8 mouse cellular contexts compared by ENCODE assay signal in genomic region chr10:56114951-56115635, GRCm38 (mm10). TPM values are rescaled to one million over a fixed set of nuclear protein-coding genes. Genes with fewer than 3 reads are reported as not detected.
A peak's percentile ranks its signal among the peaks of the same experiment; 100 is the strongest.
DNase-seq lines count a peak whose midpoint lies in the region; ATAC-seq lines count a peak whose summit lies in the region.

No protein-coding gene starts in this region.

- peak; percentile 94 for ATAC-seq in hindbrain, embryonic 14.5 days (ENCODE audit: low FRiP score)

- H3K36me3 ChIP-seq in hindbrain, embryonic 14.5 days (replicated peaks; ENCODE audit: control insufficient read depth, insufficient read depth): no peaks in the 10 kb centered on the region

- H3K27me3 ChIP-seq in hindbrain, embryonic 14.5 days (ENCODE audit: control insufficient read depth, insufficient read depth, low read length): no peaks in the 10 kb centered on the region

- under 1% methylated on average over 41 of the region's 50 CpGs for WGBS in hindbrain, embryonic 14.5 days

- H3K9me3 ChIP-seq in hindbrain, embryonic 14.5 days (ENCODE audit: control insufficient read depth, low read length): no peaks in the 10 kb centered on the region

- peak overlapping the region; percentile 80 for H3K9ac ChIP-seq in hindbrain, embryonic 14.5 days

- DNase-seq in Muller cell, postnatal 12 days (ENCODE audit: inconsistent ontology term): peak; percentile 90
- DNase-seq in cerebellum, postnatal 25 days: peak; percentile 83 to 85
- DNase-seq in frontal cortex, postnatal 36 days (ENCODE audit: low spot score in 2 of 2): peak; percentile 81 to 83
- peak; percentile 70 for DNase-seq in hindbrain, embryonic 14.5 days (ENCODE audit: low spot score)
- peak; percentile 60 to 77 for DNase-seq in layer of hippocampus, postnatal 25 days (ENCODE audit: extremely low spot score in 1 of 2, low spot score in 1 of 2)
- DNase-seq in lung, postnatal 10 days: peak; percentile 62
- peak; percentile 46 for DNase-seq in ovary, postnatal 10 days (ENCODE audit: low spot score)
- peak; percentile 74 for DNase-seq in thymus, postnatal 0 days (ENCODE audit: low spot score)

- H3K4me1 ChIP-seq in hindbrain, embryonic 14.5 days (replicated peaks; ENCODE audit: control insufficient read depth, insufficient read depth, low read length): peaks cover 9% of the 10 kb centered on the region; the same call in 1 of the 2 replicates

- peak overlapping the region; percentile 94 for H3K27ac ChIP-seq in hindbrain, embryonic 14.5 days

- H3K4me3 ChIP-seq in hindbrain, embryonic 14.5 days (replicated peaks; ENCODE audit: low read length): peak overlapping the region; percentile 56

- H3K4me2 ChIP-seq in hindbrain, embryonic 14.5 days (replicated peaks): peak overlapping the region; percentile 72

RNA-seq across cellular contexts. Expression of gene Msl3l2, which starts 8.4 kb away (rescaled TPM):
- 13.1 and 13.4 TPM in 2 replicates for polyA plus RNA-seq in hindbrain, embryonic 14.5 days (2014; fragmentation: Nextera tagmentation; extraction: Ambion mirVana)
- total RNA-seq in layer of hippocampus, postnatal 25 days (2021): 10 to 100 TPM; 17.5 to 18.4 TPM
- polyA plus RNA-seq in thymus, postnatal 0 days (2015; fragmentation: Nextera tagmentation; extraction: Ambion mirVana): 8.6 and 9.4 TPM in 2 replicates

Comparison
In these comparisons a context has a peak if more than half of its experiments do, and no peak if none do; other contexts are left out.
1. Peak in every context shown above with its lines: DNase-seq, ATAC-seq, H3K4me3 ChIP-seq and H3K27ac ChIP-seq.